Mouse (Mus musculus) stomach, postnatal 0 days (tissue): ENCODE measurements around the gene March7.

ENCODE experiments used
- CTCF ChIP-seq: IDR thresholded peaks from 2 replicates; pipeline ENCODE4 v1.5.1; 2016; ENCODE audit warnings: antibody characterized with exemption, low read depth, mild to moderate bottlenecking, moderate library complexity
- EP300 ChIP-seq: optimal IDR thresholded peaks from 2 replicates; pipeline ENCODE3; 2016; ENCODE audit warnings: antibody characterized with exemption

DNA sequence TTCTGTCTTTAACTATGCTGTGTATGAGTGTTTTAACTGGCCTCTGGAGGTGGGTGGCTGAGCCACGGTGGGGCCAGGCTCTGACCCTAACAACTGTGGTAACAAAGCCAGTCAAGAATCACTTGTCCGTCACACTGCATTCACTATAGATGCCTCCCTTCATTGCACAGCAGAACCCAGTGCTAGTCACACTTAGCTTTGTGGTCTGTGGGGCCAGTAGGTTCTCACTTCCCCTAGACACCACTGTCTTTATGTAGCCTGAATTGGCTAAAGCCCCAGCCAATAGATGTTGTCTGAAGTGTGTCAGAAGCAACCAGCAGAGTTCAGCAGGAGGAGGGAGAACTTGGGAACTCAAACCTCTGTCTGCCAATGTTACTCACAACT is 37.2 kb upstream of the March7 start:
- TF ChIP-seq CTCF (no peak), EP300 (no peak)
